ENCODE assay signal across 23 mouse cellular contexts in the genomic region with DNA sequence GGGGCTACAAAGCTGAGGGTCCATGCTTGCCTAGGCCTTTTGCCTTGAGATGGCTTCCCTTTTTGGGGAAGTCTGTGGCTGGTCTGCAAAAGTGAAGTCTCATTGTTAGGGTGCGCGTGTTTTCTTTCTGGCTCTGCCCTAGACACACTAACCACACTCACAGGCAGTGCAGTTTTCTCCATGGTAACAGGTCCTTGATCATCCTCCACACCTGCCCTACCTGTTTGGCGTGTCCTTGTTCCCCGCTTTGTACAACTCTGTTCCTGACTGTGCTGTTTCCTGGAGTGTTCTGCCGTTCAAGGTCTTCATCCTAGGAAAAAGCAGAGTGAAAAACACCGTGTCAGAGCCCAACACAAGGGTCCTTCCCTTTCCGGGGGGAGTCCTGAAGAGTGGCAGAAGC. TPM values are rescaled to one million over a fixed set of nuclear protein-coding genes. Genes with fewer than 3 reads are reported as not detected.
DNase-seq lines count a peak whose midpoint lies in the region; ATAC-seq and TF ChIP-seq lines count a peak whose summit lies in the region.
"Had no signal": no experiment of that assay in that cellular context is flagged by ENCODE, and none has a peak within 500 bp of the region (broad histone marks: within the 10 kb centered on the region; RNA-seq: fewer than 3 reads in every experiment).

No protein-coding gene starts in this region.

- no peaks in the 10 kb centered on the region for H3K9me3 ChIP-seq in intestine, embryonic 14.5 days (ENCODE audit: control insufficient read depth, low read length)
- no peaks in the 10 kb centered on the region for H3K9me3 ChIP-seq in intestine, postnatal 0 days (ENCODE audit: control insufficient read depth)
- no peaks in the 10 kb centered on the region for H3K9me3 ChIP-seq in embryonic facial prominence, embryonic 15.5 days (replicated peaks)
- no peaks in the 10 kb centered on the region for H3K9me3 ChIP-seq in lung, embryonic 16.5 days (ENCODE audit: control insufficient read depth, low read length)
- no peaks in the 10 kb centered on the region for H3K9me3 ChIP-seq in stomach, embryonic 15.5 days
- H3K9me3 ChIP-seq in forebrain, postnatal 0 days (ENCODE audit: low read length): no peaks in the 10 kb centered on the region
- H3K9me3 ChIP-seq in heart, embryonic 10.5 days: no peaks in the 10 kb centered on the region
- H3K9me3 ChIP-seq: forebrain, embryonic 12.5 days; G1E; limb, embryonic 12.5 days; midbrain, embryonic 13.5 days had no signal

- peak; percentile 57 for DNase-seq in intestine, embryonic 14.5 days (ENCODE audit: low spot score)
- no peak for DNase-seq in forebrain, postnatal 0 days
- DNase-seq in gastrocnemius, postnatal 4 days (ENCODE audit: low spot score in 2 of 2): no peak
- DNase-seq in heart, embryonic 10.5 days (ENCODE audit: low spot score): no peak
- DNase-seq: cerebellum, adult 18-20 months; cerebellum, postnatal 25 days; gastrocnemius, postnatal 10 days; heart, adult 2 months; kidney, postnatal 4 days had no signal

- no peaks in the 10 kb centered on the region for H3K27me3 ChIP-seq in intestine, embryonic 14.5 days (replicated peaks; ENCODE audit: control insufficient read depth, insufficient read depth, low read length)
- H3K27me3 ChIP-seq in intestine, postnatal 0 days (replicated peaks; ENCODE audit: control insufficient read depth, insufficient read depth, low read length): no peaks in the 10 kb centered on the region
- H3K27me3 ChIP-seq in embryonic facial prominence, embryonic 15.5 days: no peaks in the 10 kb centered on the region
- no peaks in the 10 kb centered on the region for H3K27me3 ChIP-seq in lung, embryonic 16.5 days (ENCODE audit: control insufficient read depth, insufficient read depth, low read depth, low read length)
- no peaks in the 10 kb centered on the region for H3K27me3 ChIP-seq in stomach, embryonic 15.5 days (replicated peaks)
- 0 out of 2 replicates have a peak, but pooled peaks cover 4% of the 10 kb centered on the region for H3K27me3 ChIP-seq in forebrain, postnatal 0 days (ENCODE audit: insufficient read depth, low read length)
- no peaks in the 10 kb centered on the region for H3K27me3 ChIP-seq in heart, embryonic 10.5 days (ENCODE audit: insufficient read depth, poor library complexity, severe bottlenecking)
- H3K27me3 ChIP-seq: forebrain, embryonic 12.5 days; limb, embryonic 12.5 days; midbrain, embryonic 13.5 days had no signal

- no peak overlapping the region for H3K9ac ChIP-seq in intestine, embryonic 14.5 days (ENCODE audit: low read length)
- H3K9ac ChIP-seq in intestine, postnatal 0 days (ENCODE audit: low read depth, low read length): no peak overlapping the region
- no peak overlapping the region for H3K9ac ChIP-seq in embryonic facial prominence, embryonic 15.5 days
- H3K9ac ChIP-seq in lung, embryonic 16.5 days (ENCODE audit: low read length): no peak overlapping the region
- no peak overlapping the region for H3K9ac ChIP-seq in stomach, embryonic 15.5 days
- no peak overlapping the region for H3K9ac ChIP-seq in forebrain, postnatal 0 days
- H3K9ac ChIP-seq: forebrain, embryonic 12.5 days; limb, embryonic 12.5 days; liver, embryonic 14.5 days; midbrain, embryonic 13.5 days had no signal

- peak; percentile 53; the same call in 1 of the 2 replicates for ATAC-seq in intestine, embryonic 14.5 days (replicated peaks; ENCODE audit: low FRiP score, low TSS enrichment, low read depth)
- ATAC-seq in intestine, postnatal 0 days: no peak
- peak; percentile 57; the same call in 1 of the 2 replicates for ATAC-seq in embryonic facial prominence, embryonic 15.5 days (ENCODE audit: insufficient number of reproducible peaks, low FRiP score, low TSS enrichment, low read depth)
- peak; percentile 94 for ATAC-seq in lung, embryonic 16.5 days (ENCODE audit: low read depth)
- peak; percentile 80 for ATAC-seq in stomach, embryonic 15.5 days (ENCODE audit: insufficient read depth, low FRiP score, low read depth)
- ATAC-seq in forebrain, postnatal 0 days: no peak
- ATAC-seq: CD4-positive, CD25-positive, alpha-beta regulatory T cell, adult 4 months; midbrain, embryonic 13.5 days had no signal

- no peak for TF ChIP-seq CTCF in intestine, postnatal 0 days (IDR thresholded peaks at IDR 0.05; ENCODE audit: low read depth)
- TF ChIP-seq CTCF in forebrain, postnatal 0 days (IDR thresholded peaks at IDR 0.05; ENCODE audit: low read depth): no peak

- H3K27ac ChIP-seq in intestine, embryonic 14.5 days (ENCODE audit: low read depth): no peak overlapping the region
- no peak overlapping the region for H3K27ac ChIP-seq in intestine, postnatal 0 days (ENCODE audit: low read depth, low read length)
- no peak overlapping the region for H3K27ac ChIP-seq in embryonic facial prominence, embryonic 15.5 days (replicated peaks)
- H3K27ac ChIP-seq in lung, embryonic 16.5 days (ENCODE audit: low read length): peak overlapping the region; percentile 23; the same call in 1 of the 2 replicates
- no peak overlapping the region for H3K27ac ChIP-seq in stomach, embryonic 15.5 days
- no peak overlapping the region for H3K27ac ChIP-seq in forebrain, postnatal 0 days (ENCODE audit: low read depth, low read length)
- H3K27ac ChIP-seq in heart, embryonic 10.5 days: no peak overlapping the region
- H3K27ac ChIP-seq: forebrain, embryonic 12.5 days; heart, adult 2 months; limb, embryonic 12.5 days; liver, embryonic 14.5 days; midbrain, embryonic 13.5 days had no signal

- no peaks in the 10 kb centered on the region for H3K36me3 ChIP-seq in intestine, embryonic 14.5 days (ENCODE audit: control insufficient read depth, insufficient read depth, low read length)
- H3K36me3 ChIP-seq in intestine, postnatal 0 days (ENCODE audit: control insufficient read depth, insufficient read depth): no peaks in the 10 kb centered on the region
- no peaks in the 10 kb centered on the region for H3K36me3 ChIP-seq in embryonic facial prominence, embryonic 15.5 days
- no peaks in the 10 kb centered on the region for H3K36me3 ChIP-seq in lung, embryonic 16.5 days (ENCODE audit: control insufficient read depth, insufficient read depth, low read length)
- H3K36me3 ChIP-seq in stomach, embryonic 15.5 days: no peaks in the 10 kb centered on the region
- no peaks in the 10 kb centered on the region for H3K36me3 ChIP-seq in forebrain, postnatal 0 days (ENCODE audit: insufficient read depth)
- H3K36me3 ChIP-seq in heart, embryonic 10.5 days: no peaks in the 10 kb centered on the region
- H3K36me3 ChIP-seq: forebrain, embryonic 12.5 days; G1E; limb, embryonic 12.5 days; midbrain, embryonic 13.5 days had no signal

- 65% methylated on average over 7 of the region's 7 CpGs for WGBS in intestine, embryonic 14.5 days
- WGBS in intestine, postnatal 0 days: 43% methylated on average over 7 of the region's 7 CpGs
- 72% methylated on average over 7 of the region's 7 CpGs for WGBS in embryonic facial prominence, embryonic 15.5 days
- 53% methylated on average over 7 of the region's 7 CpGs for WGBS in lung, embryonic 16.5 days
- WGBS in stomach, embryonic 15.5 days: 58% methylated on average over 7 of the region's 7 CpGs
- WGBS in forebrain, postnatal 0 days: 86% methylated on average over 7 of the region's 7 CpGs
- WGBS in heart, embryonic 10.5 days: 73% methylated on average over 7 of the region's 7 CpGs

- H3K4me3 ChIP-seq in intestine, embryonic 14.5 days (ENCODE audit: low read depth, low read length): no peak overlapping the region
- H3K4me3 ChIP-seq in intestine, postnatal 0 days (ENCODE audit: low read depth, low read length): no peak overlapping the region
- no peak overlapping the region for H3K4me3 ChIP-seq in embryonic facial prominence, embryonic 15.5 days (replicated peaks)
- no peak overlapping the region for H3K4me3 ChIP-seq in lung, embryonic 16.5 days (ENCODE audit: low read length)
- H3K4me3 ChIP-seq in stomach, embryonic 15.5 days (replicated peaks): no peak overlapping the region
- H3K4me3 ChIP-seq in forebrain, postnatal 0 days (ENCODE audit: low read depth, low read length): no peak overlapping the region
- H3K4me3 ChIP-seq in heart, embryonic 10.5 days: no peak overlapping the region
- H3K4me3 ChIP-seq: forebrain, embryonic 12.5 days; heart, adult 2 months; limb, embryonic 12.5 days; midbrain, embryonic 13.5 days had no signal

- no peak overlapping the region for H3K4me2 ChIP-seq in intestine, embryonic 14.5 days (ENCODE audit: low read length)
- H3K4me2 ChIP-seq in intestine, postnatal 0 days (replicated peaks; ENCODE audit: low read depth): no peak overlapping the region
- no peak overlapping the region for H3K4me2 ChIP-seq in embryonic facial prominence, embryonic 15.5 days (replicated peaks)
- H3K4me2 ChIP-seq in lung, embryonic 16.5 days (ENCODE audit: low read depth, low read length): no peak overlapping the region
- H3K4me2 ChIP-seq in stomach, embryonic 15.5 days: no peak overlapping the region
- H3K4me2 ChIP-seq in forebrain, postnatal 0 days (ENCODE audit: low read depth): no peak overlapping the region
- H3K4me2 ChIP-seq: forebrain, embryonic 12.5 days; limb, embryonic 12.5 days; midbrain, embryonic 13.5 days had no signal

- H3K4me1 ChIP-seq in intestine, embryonic 14.5 days (replicated peaks; ENCODE audit: control insufficient read depth, insufficient read depth, low read length): 0 out of 2 replicates have a peak, but pooled peaks cover 6% of the 10 kb centered on the region
- no peaks in the 10 kb centered on the region for H3K4me1 ChIP-seq in intestine, postnatal 0 days (replicated peaks; ENCODE audit: control insufficient read depth, insufficient read depth, low read length)
- H3K4me1 ChIP-seq in embryonic facial prominence, embryonic 15.5 days: peaks cover 6% of the 10 kb centered on the region
- peaks cover 2% of the 10 kb centered on the region; the same call in 1 of the 2 replicates for H3K4me1 ChIP-seq in lung, embryonic 16.5 days (replicated peaks; ENCODE audit: control insufficient read depth, insufficient read depth, low read length)
- peaks cover 2% of the 10 kb centered on the region; the same call in 1 of the 2 replicates for H3K4me1 ChIP-seq in stomach, embryonic 15.5 days
- no peaks in the 10 kb centered on the region for H3K4me1 ChIP-seq in forebrain, postnatal 0 days (ENCODE audit: insufficient read depth)
- H3K4me1 ChIP-seq in heart, embryonic 10.5 days: peaks cover 9% of the 10 kb centered on the region; the same call in 1 of the 2 replicates

RNA-seq across cellular contexts. Expression of a gene that starts 22.7 kb away (rescaled TPM):
- polyA plus RNA-seq in intestine, embryonic 14.5 days (2014; fragmentation: Nextera tagmentation; extraction: Ambion mirVana): 0.61 TPM in 1 of 2 replicates, not detected in the other
- polyA plus RNA-seq in intestine, postnatal 0 days (2015; fragmentation: Nextera tagmentation; extraction: Ambion mirVana): 0.09 TPM in 1 of 2 replicates, not detected in the other
- polyA plus RNA-seq in embryonic facial prominence, embryonic 15.5 days (2015; fragmentation: Nextera tagmentation; extraction: Ambion mirVana): 0.93 and 1.3 TPM in 2 replicates
- 0.08 TPM in 1 of 2 replicates, not detected in the other for polyA plus RNA-seq in lung, embryonic 16.5 days (2015; fragmentation: Nextera tagmentation; extraction: Ambion mirVana)
- polyA plus RNA-seq in stomach, embryonic 15.5 days (2015; fragmentation: Nextera tagmentation; extraction: Ambion mirVana): 1.6 and 2.6 TPM in 2 replicates
- total RNA-seq in forebrain, postnatal 0 days (2014; rRNA removed): 0.05 and 0.08 TPM in 2 replicates
- polyA plus RNA-seq in forebrain, postnatal 0 days (2015; fragmentation: Nextera tagmentation; extraction: Ambion mirVana): 0.04 and 0.11 TPM in 2 replicates
- total RNA-seq in gastrocnemius, postnatal 4 days (2021): not detected
- 0.05 TPM in 1 of 2 replicates, not detected in the other for polyA plus RNA-seq in heart, embryonic 10.5 days (2016; fragmentation: Nextera tagmentation; extraction: Ambion mirVana)
- total RNA-seq: gastrocnemius, postnatal 10 days; heart, adult 2 months; megakaryocyte, adult 5-6 weeks had no signal
- polyA plus RNA-seq: forebrain, embryonic 12.5 days; frontal cortex, adult 2 months; G1E; heart, embryonic 16.5 days; hindbrain, embryonic 11.5 days; midbrain, embryonic 13.5 days had no signal

Comparison
In these comparisons a context has a peak if more than half of its experiments do, and no peak if none do; other contexts are left out.
1. ATAC-seq: peak in intestine, embryonic 14.5 days (single experiment), embryonic facial prominence, embryonic 15.5 days (single experiment), lung, embryonic 16.5 days (single experiment) and stomach, embryonic 15.5 days (single experiment); none in intestine, postnatal 0 days (single experiment) and forebrain, postnatal 0 days (single experiment).